Mouse (Mus musculus) left cerebral cortex, postnatal 10 days (tissue): ENCODE data around the gene Usp2. TPM values are rescaled to one million over a fixed set of nuclear protein-coding genes. Genes with fewer than 3 reads are reported as not detected.
"Not testable (repeated sequence)": the region's sequence is repeated elsewhere in the genome, so short reads cannot be mapped to it uniquely, and the experiment has no call there.

ENCODE experiments used
- DNase-seq, 2 experiments: peaks; one replicate each; pipeline ENCODE4 v3.0.0; 2021 to 2022; ENCODE audit warnings: low spot score in 2 of 2, mixed read lengths in 1 of 2; ENCODE audit errors: extremely low spot score in 1 of 2
- intact Hi-C: fragments of 180-260 bp; cut with DNase I; formaldehyde crosslinking; loops from one replicate; pipeline ENCODE4 v1.15.1; 2025
- total RNA-seq, 2 experiments: library from RNA; stranded (reverse); gene quantifications; 2 replicates each; pipeline ENCODE4 v1.2.3; 2021

The Usp2 gene
- total RNA-seq, 2 experiments from 2014 or later: 58.2 to 64.0 TPM

DNA sequence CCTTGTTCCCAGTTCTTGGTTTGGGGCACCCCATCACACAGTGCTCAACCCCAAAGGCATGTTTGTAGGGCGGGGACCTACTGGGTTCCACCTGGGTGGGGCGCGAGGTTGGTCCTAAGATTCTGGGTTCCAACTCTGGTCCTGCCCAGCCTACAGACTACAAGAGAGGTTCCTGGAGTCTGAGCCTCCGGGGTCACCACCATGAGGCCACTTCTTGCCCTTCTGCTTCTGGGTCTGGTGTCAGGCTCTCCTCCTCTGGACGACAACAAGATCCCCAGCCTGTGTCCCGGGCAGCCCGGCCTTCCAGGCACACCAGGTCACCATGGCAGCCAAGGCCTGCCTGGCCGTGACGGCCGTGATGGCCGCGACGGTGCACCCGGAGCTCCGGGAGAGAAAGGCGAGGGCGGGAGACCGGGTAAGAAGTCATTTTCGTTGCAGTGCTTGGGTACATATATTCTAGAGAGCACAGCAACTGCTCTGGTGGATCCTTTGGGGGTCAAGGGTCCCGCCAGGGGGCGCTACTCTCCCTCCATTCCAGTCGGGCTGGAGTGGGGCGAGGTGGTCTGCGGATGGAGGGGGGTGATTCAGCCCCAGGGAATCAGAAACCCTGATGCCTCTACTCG, 40.8 kb downstream of the Usp2 start:
- intact Hi-C loops: no loop called here
- peak in 1 of 2 experiments; percentile 77 for DNase-seq

DNA sequence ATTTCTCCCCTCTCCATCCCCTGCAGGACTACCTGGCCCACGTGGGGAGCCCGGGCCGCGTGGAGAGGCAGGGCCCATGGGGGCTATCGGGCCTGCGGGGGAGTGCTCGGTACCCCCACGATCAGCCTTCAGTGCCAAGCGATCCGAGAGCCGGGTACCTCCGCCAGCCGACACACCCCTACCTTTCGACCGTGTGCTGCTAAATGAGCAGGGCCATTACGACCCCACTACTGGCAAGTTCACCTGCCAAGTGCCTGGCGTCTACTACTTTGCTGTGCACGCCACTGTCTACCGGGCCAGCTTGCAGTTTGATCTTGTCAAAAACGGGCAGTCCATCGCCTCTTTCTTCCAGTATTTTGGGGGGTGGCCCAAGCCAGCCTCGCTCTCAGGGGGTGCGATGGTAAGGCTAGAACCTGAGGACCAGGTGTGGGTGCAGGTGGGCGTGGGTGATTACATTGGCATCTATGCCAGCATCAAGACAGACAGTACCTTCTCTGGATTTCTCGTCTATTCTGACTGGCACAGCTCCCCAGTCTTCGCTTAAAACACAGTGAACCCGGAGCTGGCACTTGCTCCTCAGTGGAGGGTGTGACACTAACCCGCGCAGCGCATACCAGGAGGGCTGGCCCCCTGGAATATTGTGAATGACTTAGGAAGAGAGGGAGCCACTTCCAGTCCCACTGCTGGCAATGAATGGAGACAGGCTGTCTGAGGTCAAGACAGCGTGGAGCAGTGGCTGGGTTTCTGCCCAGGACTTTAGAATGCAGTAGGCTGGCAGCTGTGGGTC, 41.6 kb downstream of the Usp2 start:
- DNase-seq: no peak
- intact Hi-C loops: no loop called here

DNA sequence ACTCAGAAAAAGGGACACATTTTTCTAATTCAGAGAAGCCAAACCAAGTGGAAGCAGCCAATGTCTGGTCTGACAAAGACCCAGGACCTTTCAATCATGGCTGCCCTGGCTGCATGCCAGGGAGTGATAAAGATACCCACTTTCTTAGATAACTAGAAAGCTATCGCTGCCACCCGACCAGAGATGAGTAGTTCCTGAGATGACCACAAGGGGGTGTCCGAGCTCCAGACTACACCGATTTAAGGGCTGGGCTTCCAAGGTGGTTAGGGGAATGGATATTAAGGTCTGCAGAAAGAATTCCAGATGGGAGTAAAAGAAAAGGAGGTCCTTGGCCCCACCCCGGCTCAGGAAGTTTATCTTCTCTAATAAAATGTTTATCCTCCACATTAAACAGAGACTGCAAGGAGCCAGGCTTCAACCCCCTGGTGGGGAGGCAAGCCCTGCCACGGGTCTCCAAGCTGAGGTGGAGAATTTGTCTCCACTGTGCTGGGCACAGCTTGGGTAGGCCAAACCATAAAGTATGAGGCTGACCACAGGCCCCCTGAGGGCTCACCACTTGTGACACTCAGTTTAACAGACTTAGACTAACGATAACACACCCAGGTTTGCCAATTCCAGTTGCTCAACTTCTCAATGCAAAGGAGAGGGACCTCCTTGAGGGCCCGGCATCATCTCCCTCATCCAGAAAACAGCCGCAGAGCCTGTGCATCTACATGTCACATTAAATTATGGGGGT, 42.7 kb downstream of the Usp2 start:
- intact Hi-C loops: no loop called here
- peak; percentile 67 to 79 for DNase-seq

DNA sequence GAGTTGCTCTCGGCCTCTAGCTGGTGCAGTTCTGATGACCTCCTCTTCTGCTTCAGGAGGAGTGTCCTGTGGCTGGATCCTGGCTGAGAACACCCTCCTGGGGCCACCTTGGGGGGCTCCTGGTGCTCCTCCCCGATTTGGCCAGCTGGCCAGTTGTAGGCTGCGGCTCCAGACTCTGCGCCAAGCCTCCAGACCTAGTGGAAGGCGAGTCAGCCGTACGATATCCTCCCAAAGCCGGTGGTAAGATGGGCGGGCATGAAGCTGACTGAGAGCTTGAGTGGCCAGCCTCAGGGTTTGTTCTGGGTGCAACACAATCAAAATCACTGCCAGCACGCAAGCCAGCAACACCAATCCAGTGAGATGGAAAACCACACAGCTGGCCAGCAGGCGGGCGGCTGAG, 45.1 kb downstream of the Usp2 start:
- intact Hi-C loops, DNase-seq: not testable (repeated sequence)

DNA sequence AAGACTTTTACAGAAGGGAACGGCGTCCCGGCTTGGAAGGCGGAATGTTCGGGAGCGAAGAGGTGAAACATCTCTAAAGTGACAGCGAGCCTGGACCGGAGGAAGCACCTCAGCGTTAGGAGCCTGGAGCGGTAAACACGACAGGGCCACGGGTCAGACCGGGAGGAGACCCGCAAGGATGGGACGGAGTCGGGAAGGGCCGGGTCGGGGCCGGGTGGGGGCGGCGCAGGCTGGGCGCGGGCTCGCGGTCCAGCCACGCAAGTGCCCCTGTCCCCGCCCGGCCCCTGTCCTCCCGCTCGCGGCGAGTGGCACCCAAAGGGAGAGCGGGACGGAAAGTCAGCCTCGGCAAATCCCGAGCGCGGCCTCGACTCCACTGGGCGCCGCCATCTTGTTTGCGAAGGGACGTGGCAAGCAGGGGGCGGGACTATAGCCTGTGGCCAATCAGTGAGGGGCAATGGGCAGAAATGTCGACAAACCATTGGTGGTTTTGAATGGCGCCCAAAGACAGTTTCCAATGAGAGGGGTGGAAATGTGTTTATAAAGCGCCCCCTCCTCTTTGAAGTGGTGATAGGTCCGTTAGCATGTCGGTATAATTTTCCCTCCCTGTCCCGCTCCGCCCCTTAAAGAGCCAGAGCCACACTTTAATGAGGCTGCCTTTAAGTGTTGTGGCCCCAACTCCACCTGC, 46.4 kb downstream of the Usp2 start, which contains the start of the genes Gm49380 and Rnf26:
Gene Gm49380, minus strand, starts transcription at position 396 of the 685 bp plus-strand sequence.
Gene Rnf26, minus strand, starts transcription at position 413 of the 685 bp plus-strand sequence.
- intact Hi-C loops: no loop called here
- peak; percentile 97 to 98 for DNase-seq

DNA sequence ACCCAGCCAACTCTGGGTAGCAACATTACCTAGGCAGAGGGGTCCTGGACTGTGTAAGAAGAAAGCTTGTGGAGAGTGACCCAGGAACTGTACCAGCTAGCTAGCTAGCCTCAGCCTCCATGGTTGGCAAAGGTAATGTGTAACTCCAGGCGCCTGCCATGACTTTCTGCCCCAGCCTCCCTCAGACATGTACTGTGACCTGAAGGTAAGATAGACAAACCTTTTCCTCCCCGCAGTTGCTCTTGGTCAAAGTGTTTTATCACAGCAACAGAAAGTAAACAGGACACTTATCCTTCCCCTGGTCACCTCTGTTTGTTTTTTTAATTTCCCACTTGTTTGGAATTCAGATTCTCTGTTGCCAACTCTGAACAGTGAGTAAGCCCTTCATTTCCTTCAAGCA, 47.6 kb downstream of the Usp2 start:
- intact Hi-C loops: no loop called here
- no peak for DNase-seq

DNA sequence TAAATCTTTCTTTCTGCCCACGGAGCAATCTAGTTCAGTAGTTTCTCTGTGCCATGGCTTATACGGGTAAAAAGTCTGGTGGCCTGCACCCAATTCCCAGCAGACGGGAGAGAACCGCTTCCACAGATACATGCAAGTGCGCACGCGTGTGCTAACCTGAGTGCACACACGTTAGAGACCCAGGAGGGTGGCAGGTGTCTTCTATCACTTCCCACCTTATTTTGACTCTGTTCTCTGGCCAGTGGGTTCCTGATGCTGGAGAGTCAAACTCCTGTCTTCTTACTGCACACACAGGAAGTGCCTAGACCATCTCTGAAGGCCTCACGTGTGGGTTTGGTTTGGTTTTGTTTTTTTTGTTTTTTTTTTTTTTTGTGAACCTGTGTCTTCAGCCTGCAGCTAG, 48.8 kb downstream of the Usp2 start:
- DNase-seq: no peak
- intact Hi-C loops: no loop called here

DNA sequence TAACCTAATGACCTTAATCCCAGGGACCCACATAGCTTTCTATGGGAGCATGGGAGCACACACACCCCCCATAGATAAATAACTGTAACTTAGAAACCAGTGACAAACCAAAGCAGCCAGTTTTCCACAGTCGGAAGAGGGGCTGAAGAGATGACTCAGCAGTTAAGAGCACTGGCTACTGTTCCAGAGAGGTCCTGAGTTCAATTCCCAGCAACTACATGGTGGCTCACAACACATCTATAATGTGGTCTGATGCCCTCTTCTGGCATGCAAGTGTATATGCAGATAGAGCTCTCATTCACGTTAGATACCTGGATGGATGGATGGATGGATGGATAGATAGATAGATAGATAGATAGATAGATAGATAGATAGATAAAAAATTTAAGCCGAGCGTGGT, 49.4 kb downstream of the Usp2 start:
- intact Hi-C loops: no loop called here
- DNase-seq: no peak

DNA sequence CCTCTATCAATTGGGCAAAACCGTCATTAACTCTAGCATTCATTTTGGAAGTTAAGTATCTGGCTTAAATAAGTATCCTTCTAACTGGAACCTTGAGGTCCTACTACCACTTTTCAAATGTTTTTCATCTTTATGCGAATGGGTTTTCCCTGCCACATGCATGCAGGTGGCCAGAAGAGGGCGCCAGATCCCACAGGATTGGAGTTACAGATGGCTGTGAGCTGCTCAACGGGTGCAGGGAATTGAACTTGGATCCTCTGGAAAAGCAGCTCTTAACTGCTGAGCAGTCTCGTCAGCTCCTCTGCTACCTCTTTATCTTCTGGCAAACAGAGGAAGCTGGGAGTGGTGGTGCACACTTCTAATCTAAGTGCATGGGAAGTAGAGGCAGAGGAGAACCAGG, 52.2 kb downstream of the Usp2 start:
- no peak for DNase-seq
- intact Hi-C loops: no loop called here

DNA sequence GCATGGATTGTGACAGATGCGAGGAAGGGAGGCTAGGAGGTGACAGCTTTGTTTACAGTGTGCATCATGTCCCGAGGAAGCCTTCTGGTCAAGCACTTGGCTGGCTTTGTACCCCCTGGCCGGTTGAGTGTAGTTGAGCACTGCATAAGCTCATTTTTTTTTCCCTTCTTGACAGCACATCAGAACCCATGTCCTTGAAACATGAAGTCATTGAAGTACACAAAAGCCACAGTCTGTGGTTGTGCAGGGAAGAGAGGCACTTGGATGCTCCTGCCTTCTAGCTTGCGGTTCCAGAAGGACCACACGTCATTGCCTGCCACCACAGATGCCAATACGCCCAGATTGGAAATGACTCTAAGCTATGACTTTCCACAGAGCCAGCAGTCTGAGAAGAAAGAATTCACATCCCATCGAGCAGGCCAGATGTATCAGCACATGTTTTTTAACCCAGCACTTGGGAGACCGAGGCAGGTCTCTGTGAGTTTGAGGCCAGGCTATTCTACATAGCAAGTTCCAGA, 53.2 kb downstream of the Usp2 start:
- no peak for DNase-seq
- intact Hi-C loops: loop anchor here (5.0 to 10.0 kb wide), 2 partner anchors 138 to 215 kb away; partner anchors contain the start of gene H2afx

DNA sequence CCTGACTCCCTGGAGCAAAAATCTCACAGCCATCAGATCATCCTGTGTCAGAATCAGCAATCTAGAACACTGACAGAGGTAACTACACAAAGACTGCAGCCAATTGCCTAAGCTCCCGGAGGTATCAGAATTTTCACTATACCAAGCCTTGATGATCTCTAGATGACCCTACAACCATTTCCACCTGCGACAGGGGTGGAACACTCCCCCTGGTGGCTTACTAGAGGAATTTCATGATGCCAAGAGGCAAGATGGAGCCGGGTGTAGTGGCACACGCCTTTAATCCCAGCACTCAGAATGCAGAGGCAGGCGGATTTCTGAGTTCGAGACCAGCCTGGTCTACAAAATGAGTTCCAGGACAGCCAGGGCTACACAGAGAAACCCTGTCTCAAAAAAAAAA, 57.5 kb downstream of the Usp2 start:
- DNase-seq: no peak
- intact Hi-C loops: loop anchor here (5.0 to 10.0 kb wide), 2 partner anchors 142 to 210 kb away; partner anchors contain the start of gene H2afx

DNA sequence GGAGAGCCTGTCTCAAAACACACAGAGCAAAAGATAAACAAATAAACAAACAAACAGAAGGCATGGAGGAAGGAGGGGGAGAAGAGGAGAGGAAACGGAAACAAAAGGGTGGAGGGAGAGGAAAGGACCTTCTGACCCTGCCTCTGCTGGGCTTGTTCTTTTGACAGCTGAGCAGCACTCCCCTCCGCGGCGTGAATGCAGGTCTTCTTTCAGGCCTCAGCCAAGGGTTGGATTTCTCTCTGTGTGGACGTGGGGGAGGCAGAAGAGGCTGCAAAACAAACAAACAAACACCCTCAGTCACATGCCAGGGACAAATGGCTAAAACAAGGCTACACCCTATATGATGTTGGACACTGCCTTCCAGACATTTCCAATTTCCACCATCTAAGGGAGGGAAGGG, 58.2 kb downstream of the Usp2 start:
- no peak for DNase-seq
- intact Hi-C loops: loop anchor here (10.0 kb wide), 1 partner anchor 210 kb away; the partner anchor contains the start of gene H2afx

DNA sequence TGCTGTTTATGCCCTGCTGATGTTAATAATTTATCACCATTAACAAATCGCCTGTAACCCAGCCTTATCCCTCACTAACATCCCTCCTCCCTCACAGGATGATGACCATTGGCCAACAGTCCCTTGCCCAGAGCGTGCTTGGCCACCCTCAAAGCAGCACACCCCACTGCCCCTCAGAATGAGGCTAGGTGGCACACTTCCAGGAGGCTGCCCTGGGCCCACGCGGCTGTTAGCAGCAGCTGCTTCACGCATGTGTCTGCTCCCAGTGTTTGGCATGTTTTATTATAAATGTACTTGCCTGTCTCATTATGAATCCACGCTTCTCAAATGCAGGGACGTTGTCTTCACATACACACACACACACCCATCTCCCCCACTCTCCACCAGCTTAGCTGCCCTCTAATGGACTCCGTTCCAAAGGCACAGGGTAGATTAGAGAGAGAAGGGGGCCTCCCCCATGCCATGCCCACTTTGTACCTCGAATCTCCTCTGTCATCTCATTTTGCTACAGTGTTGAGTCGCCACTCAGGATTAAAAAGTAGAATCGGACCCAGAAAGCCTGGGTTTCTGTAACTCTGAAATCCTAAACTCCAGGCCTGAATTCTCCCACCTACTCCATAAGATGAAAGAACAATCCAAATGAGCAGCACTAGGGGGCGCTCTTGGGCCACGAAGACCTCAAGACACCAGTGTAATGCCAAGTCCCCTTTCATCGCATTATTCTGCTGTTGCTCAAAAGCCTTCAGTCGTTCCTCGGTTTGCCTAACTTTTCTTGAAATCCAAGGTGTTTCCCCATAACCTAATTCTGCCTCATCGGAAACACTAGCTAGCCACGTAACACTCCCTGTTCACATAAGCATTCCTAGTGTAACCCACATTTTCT, 59.0 kb downstream of the Usp2 start:
- DNase-seq: peak; percentile 86 to 92
- intact Hi-C loops: loop anchor here (10.0 kb wide), 1 partner anchor 209 kb away; the partner anchor contains the start of gene H2afx

DNA sequence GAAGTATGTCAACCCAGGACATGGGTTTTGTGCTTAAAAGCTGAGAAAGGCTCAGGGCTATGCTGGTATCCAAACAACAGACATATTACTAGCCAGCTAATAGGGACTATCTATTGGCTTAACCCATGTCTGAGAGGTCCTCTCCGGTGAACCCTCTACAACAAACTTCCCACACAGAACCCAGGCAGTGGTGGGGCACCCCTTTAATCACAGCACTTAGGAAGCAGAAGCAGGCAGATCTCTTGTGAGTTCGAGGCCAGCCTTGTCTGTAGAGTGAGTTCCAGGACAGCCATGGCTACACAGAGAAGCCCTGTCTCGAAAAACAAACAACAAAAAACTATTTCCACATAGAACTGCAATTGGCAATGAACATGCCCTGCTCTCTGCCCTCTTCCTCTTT, 59.9 kb downstream of the Usp2 start:
- DNase-seq: no peak
- intact Hi-C loops: loop anchor here (10.0 kb wide), 1 partner anchor 208 kb away; the partner anchor contains the start of gene H2afx

DNA sequence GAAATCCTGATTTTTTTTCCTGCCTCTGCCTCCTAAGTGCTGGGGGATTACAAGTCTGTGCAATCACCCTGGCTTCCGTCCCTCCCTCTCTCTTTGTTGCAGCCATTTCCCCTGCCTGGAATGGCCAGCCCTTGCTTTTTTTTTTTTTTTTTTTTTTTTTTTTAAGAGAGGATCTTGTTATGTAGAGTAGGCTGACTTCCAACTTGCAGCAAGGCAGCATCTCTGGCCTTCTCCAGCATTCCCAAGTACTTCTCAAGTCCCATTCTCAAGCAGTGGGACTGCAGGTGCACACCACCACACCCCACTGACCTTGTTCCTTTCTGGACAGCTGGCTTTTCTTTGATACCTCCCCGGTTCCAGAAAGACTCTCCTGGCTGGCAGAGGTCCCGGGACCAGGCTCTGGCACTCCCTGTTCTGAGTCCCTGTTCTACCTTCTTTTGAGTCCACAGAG, 60.6 kb downstream of the Usp2 start:
- intact Hi-C loops: loop anchor here (10.0 kb wide), 1 partner anchor 207 kb away; the partner anchor contains the start of gene H2afx

DNA sequence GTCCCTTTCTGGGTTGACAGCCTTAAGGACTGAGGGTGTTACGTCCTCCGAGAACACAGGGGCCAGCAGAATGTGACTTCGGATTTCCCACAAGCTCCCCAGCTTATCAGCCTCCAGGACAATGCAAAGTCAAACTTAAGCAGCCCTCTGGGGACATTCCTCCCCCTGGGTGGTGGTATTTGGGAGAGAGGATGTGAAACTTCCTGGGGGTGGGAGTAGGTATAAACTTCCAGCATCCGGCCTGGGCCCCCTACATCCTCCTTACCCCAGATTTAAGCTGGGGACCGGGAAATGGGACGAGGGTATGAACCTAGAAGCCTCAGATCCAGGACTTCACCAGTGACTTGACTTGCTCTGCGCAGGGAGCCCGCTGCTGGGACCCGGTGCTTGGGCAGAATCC, 62.8 kb downstream of the Usp2 start:
- peak in 1 of 2 experiments; percentile 70 for DNase-seq

More for the DNA sequence above, 60.6 kb downstream of the Usp2 start:
- DNase-seq: no peak

DNA sequence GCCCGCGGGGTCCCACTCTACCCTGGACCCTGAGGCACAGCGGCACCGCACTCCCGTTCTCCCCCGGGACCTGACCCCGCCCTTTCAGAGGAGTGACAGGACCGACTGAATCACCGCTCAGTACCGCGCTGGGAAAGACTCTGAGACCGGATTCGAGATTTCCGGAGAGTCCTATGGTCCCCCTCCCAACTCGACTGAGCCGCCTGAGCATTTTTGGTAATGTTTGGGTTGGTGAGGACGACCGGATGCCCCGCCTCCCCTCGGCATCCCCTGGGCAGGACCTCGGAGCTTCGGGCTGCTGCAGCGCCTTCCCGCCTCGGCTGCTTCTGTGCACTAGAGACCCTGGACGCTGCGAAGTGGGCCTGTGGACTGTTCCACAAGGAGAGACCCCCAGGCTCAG, 63.2 kb downstream of the Usp2 start:
- peak in 1 of 2 experiments; percentile 88 for DNase-seq
- intact Hi-C loops: loop anchor here (10.0 kb wide), 1 partner anchor 105 kb away; the partner anchor contains the start of gene Cbl

More for the DNA sequence above, 62.8 kb downstream of the Usp2 start:
- intact Hi-C loops: loop anchor here (10.0 kb wide), 2 partner anchors 105 to 205 kb away; partner anchors contain the start of genes Cbl and H2afx
